Mouse (Mus musculus) hindbrain, embryonic 16.5 days (tissue): ENCODE measurements around the gene Hcfc2. TPM values are rescaled to one million over a fixed set of nuclear protein-coding genes. Genes with fewer than 3 reads are reported as not detected.

Source experiments
- ATAC-seq: fragments of 200-750 bp; cut with Nextera tagmentation; 2 replicates; pipeline ENCODE4 v1.8.0; 2017; ENCODE audit warnings: moderate TSS enrichment, moderate library complexity
- H3K27ac ChIP-seq: fragments of 300-500 bp; sonication (generic); 2 replicates; pipeline ENCODE4 v1.5.1; 2014; ENCODE audit warnings: low read depth, mild to moderate bottlenecking, control low read depth, low read length, moderate library complexity
- H3K27me3 ChIP-seq: fragments of 300-500 bp; sonication (generic); replicated peaks from 2 replicates; pipeline ENCODE4 v1.6.1; 2014; ENCODE audit warnings: low read length; ENCODE audit not compliant: control insufficient read depth, insufficient read depth
- H3K36me3 ChIP-seq: fragments of 300-500 bp; sonication (generic); 2 replicates; pipeline ENCODE4 v1.6.1; 2014; ENCODE audit warnings: mild to moderate bottlenecking, low read length, moderate library complexity, mixed read lengths; ENCODE audit not compliant: control insufficient read depth, insufficient read depth
- H3K4me1 ChIP-seq: fragments of 300-500 bp; sonication (generic); 2 replicates; pipeline ENCODE4 v1.6.1; 2014; ENCODE audit warnings: low read depth, low read length; ENCODE audit not compliant: control insufficient read depth, insufficient read depth
- H3K4me2 ChIP-seq: fragments of 300-500 bp; sonication (generic); 2 replicates; pipeline ENCODE4 v1.6.1; 2014; ENCODE audit warnings: mild to moderate bottlenecking, low read length, control low read depth, moderate library complexity
- H3K4me3 ChIP-seq: fragments of 300-500 bp; sonication (generic); 2 replicates; pipeline ENCODE4 v1.5.1; 2014; ENCODE audit warnings: mild to moderate bottlenecking, low read length, control low read depth, moderate library complexity
- H3K9ac ChIP-seq: fragments of 300-500 bp; sonication (generic); 2 replicates; pipeline ENCODE4 v1.6.1; 2014; ENCODE audit warnings: low read depth, mild to moderate bottlenecking, control low read depth, low read length, moderate library complexity
- H3K9me3 ChIP-seq: fragments of 300-500 bp; sonication (generic); 2 replicates; pipeline ENCODE4 v1.6.1; 2014; ENCODE audit warnings: mild to moderate bottlenecking, low read length, moderate library complexity; ENCODE audit not compliant: control insufficient read depth
- WGBS: fragments of 180-500 bp; shearing (Covaris S2); extraction: QIAGEN DNeasy Blood & Tissue Kit; methylation state at CpG from one replicate; pipeline ENCODE4 v1.1.7; 2014; 5-methylcytosine and 5-hydroxymethylcytosine counted together
- polyA plus RNA-seq: library from polyadenylated mRNA; unstranded; fragments of >200 nt; fragmentation: Nextera tagmentation; extraction: Ambion mirVana; gene quantifications from 2 replicates; pipeline ENCODE4 v1.2.1, GENCODE M21; 2015

Gene Hcfc2
- polyA plus RNA-seq, 1 experiment from 2014 or later: 37.7 TPM

GRCm38 (mm10) chr10:82666436-82667234 is 29.3 kb upstream of the Hcfc2 start:
- no peak overlapping the region for H3K27ac ChIP-seq
- peak overlapping the region; percentile 54 for H3K4me2 ChIP-seq
- peak; percentile 95 for ATAC-seq
- H3K9ac ChIP-seq: peak overlapping the region; percentile 45; the same call in 1 of the 2 replicates
- H3K36me3 ChIP-seq: no peaks in the 10 kb centered on the region
- no peaks in the 10 kb centered on the region for H3K27me3 ChIP-seq
- H3K9me3 ChIP-seq: no peaks in the 10 kb centered on the region
- WGBS: 22% methylated on average over 22 of the region's 22 CpGs
- peaks cover 2% of the 10 kb centered on the region; the same call in 1 of the 2 replicates for H3K4me1 ChIP-seq
- H3K4me3 ChIP-seq: peak overlapping the region; percentile 19; the same call in 1 of the 2 replicates

GRCm38 (mm10) chr10:82670205-82670604 is 25.8 kb upstream of the Hcfc2 start:
- H3K4me3 ChIP-seq: no peak overlapping the region
- H3K9ac ChIP-seq: no peak overlapping the region
- no peak for ATAC-seq
- H3K36me3 ChIP-seq: no peaks in the 10 kb centered on the region
- no peaks in the 10 kb centered on the region for H3K27me3 ChIP-seq
- WGBS: 77% methylated on average over 6 of the region's 6 CpGs
- H3K4me1 ChIP-seq: peaks cover 2% of the 10 kb centered on the region; the same call in 1 of the 2 replicates
- H3K9me3 ChIP-seq: no peaks in the 10 kb centered on the region
- H3K4me2 ChIP-seq: no peak overlapping the region
- H3K27ac ChIP-seq: no peak overlapping the region

- no peak for ATAC-seq
Observed at GRCm38 (mm10) chr10:82676949-82677348, 19.0 kb upstream of the Hcfc2 start.

GRCm38 (mm10) chr10:82680769-82681168 is 15.2 kb upstream of the Hcfc2 start:
- no peak overlapping the region for H3K27ac ChIP-seq
- H3K36me3 ChIP-seq: no peaks in the 10 kb centered on the region
- no peaks in the 10 kb centered on the region for H3K27me3 ChIP-seq
- WGBS: 89% methylated on average over 5 of the region's 5 CpGs
- no peak overlapping the region for H3K4me3 ChIP-seq
- H3K4me2 ChIP-seq: no peak overlapping the region
- H3K4me1 ChIP-seq: no peaks in the 10 kb centered on the region
- no peak overlapping the region for H3K9ac ChIP-seq
- no peak for ATAC-seq
- H3K9me3 ChIP-seq: no peaks in the 10 kb centered on the region

More at GRCm38 (mm10) chr10:82676949-82677348, 19.0 kb upstream of the Hcfc2 start:
- H3K9ac ChIP-seq: no peak overlapping the region
- H3K4me2 ChIP-seq: no peak overlapping the region
- H3K4me3 ChIP-seq: no peak overlapping the region
- H3K9me3 ChIP-seq: no peaks in the 10 kb centered on the region
- WGBS: 73% methylated on average over 6 of the region's 6 CpGs
- H3K4me1 ChIP-seq: no peaks in the 10 kb centered on the region
- no peak overlapping the region for H3K27ac ChIP-seq
- H3K27me3 ChIP-seq: no peaks in the 10 kb centered on the region
- H3K36me3 ChIP-seq: no peaks in the 10 kb centered on the region

GRCm38 (mm10) chr10:82681639-82682038 is 14.3 kb upstream of the Hcfc2 start:
- Histone ChIP-seq H3K9me3 (no peaks in the 10 kb centered on the region), H3K4me2 (no peak overlapping the region), H3K4me3 (no peak overlapping the region), H3K36me3 (no peaks in the 10 kb centered on the region), H3K4me1 (no peaks in the 10 kb centered on the region), H3K27ac (no peak overlapping the region), H3K9ac (no peak overlapping the region), H3K27me3 (no peaks in the 10 kb centered on the region)
- ATAC-seq: no peak
- 82% methylated on average over 7 of the region's 7 CpGs for WGBS

- Histone ChIP-seq H3K4me1 (no peaks in the 10 kb centered on the region), H3K9ac (no peak overlapping the region), H3K36me3 (no peaks in the 10 kb centered on the region), H3K4me2 (no peak overlapping the region), H3K4me3 (no peak overlapping the region), H3K9me3 (no peaks in the 10 kb centered on the region), H3K27ac (no peak overlapping the region), H3K27me3 (no peaks in the 10 kb centered on the region)
- 81% methylated on average over 2 of the region's 2 CpGs for WGBS
- no peak for ATAC-seq
Observed at GRCm38 (mm10) chr10:82685440-82685839, 10.5 kb upstream of the Hcfc2 start.

- no peak for ATAC-seq
- H3K4me1 ChIP-seq: no peaks in the 10 kb centered on the region
- H3K27me3 ChIP-seq: no peaks in the 10 kb centered on the region; the same call in 1 of the 2 replicates
- H3K4me2 ChIP-seq: no peak overlapping the region
- no peak overlapping the region for H3K9ac ChIP-seq
- H3K4me3 ChIP-seq: no peak overlapping the region
- WGBS: 77% methylated on average over 7 of the region's 7 CpGs
- no peaks in the 10 kb centered on the region for H3K9me3 ChIP-seq
- H3K27ac ChIP-seq: no peak overlapping the region
- H3K36me3 ChIP-seq: no peaks in the 10 kb centered on the region
Observed at GRCm38 (mm10) chr10:82689681-82690211, 6.2 kb upstream of the Hcfc2 start.

GRCm38 (mm10) chr10:82690494-82690893 is 5.5 kb upstream of the Hcfc2 start, which contains the start of gene Glt8d2:
Gene Glt8d2, minus strand, starts transcription at chr10:82690650.
- Histone ChIP-seq H3K9me3 (no peaks in the 10 kb centered on the region), H3K27ac (no peak within 1 kb of the TSS), H3K27me3 (no peaks in the 10 kb centered on the region; the same call in 1 of the 2 replicates), H3K9ac (no peak within 1 kb of the TSS; the same call in 1 of the 2 replicates), H3K4me2 (peak within 1 kb of the TSS; percentile 41), H3K4me3 (peak within 1 kb of the TSS; percentile 23; the same call in 1 of the 2 replicates), H3K4me1 (no peaks in the 10 kb centered on the region), H3K36me3 (no peaks in the 10 kb centered on the region)
- 11% methylated on average over 14 of the region's 14 CpGs for WGBS
- ATAC-seq: no peak

GRCm38 (mm10) chr10:82696453-82697079 is 606 bp downstream of the Hcfc2 start:
- H3K9me3 ChIP-seq: no peaks in the 10 kb centered on the region
- no peak overlapping the region for H3K27ac ChIP-seq
- no peak for ATAC-seq
- H3K4me3 ChIP-seq: no peak overlapping the region
- H3K4me1 ChIP-seq: peaks cover 14% of the 10 kb centered on the region
- no peak overlapping the region for H3K9ac ChIP-seq
- 68% methylated on average over 4 of the region's 4 CpGs for WGBS
- no peaks in the 10 kb centered on the region for H3K36me3 ChIP-seq
- no peaks in the 10 kb centered on the region for H3K27me3 ChIP-seq
- no peak overlapping the region for H3K4me2 ChIP-seq
